Mouse (Mus musculus) embryonic facial prominence, embryonic 15.5 days (tissue): ENCODE results near the gene Slco3a1. TPM values are rescaled to one million over a fixed set of nuclear protein-coding genes. Genes with fewer than 3 reads are reported as not detected.

ENCODE experiments used
- ATAC-seq: fragments of 200-750 bp; cut with Nextera tagmentation; 2 replicates; pipeline ENCODE4 v1.8.0; 2017; ENCODE audit warnings: low read depth, moderate TSS enrichment; ENCODE audit not compliant: insufficient number of reproducible peaks, low FRiP score, low TSS enrichment
- H3K27ac ChIP-seq: fragments of 300-500 bp; sonication (generic); replicated peaks from 2 replicates; pipeline ENCODE4 v1.5.1; 2015; ENCODE audit warnings: mild to moderate bottlenecking, inconsistent platforms
- H3K27me3 ChIP-seq: fragments of 300-500 bp; sonication (generic); 2 replicates; pipeline ENCODE4 v1.6.1; 2015; ENCODE audit warnings: inconsistent platforms
- H3K36me3 ChIP-seq: fragments of 300-500 bp; sonication (generic); 2 replicates; pipeline ENCODE4 v1.6.1; 2015; ENCODE audit warnings: mild to moderate bottlenecking, inconsistent platforms
- H3K4me1 ChIP-seq: fragments of 300-500 bp; sonication (generic); 2 replicates; pipeline ENCODE4 v1.6.1; 2015; ENCODE audit warnings: inconsistent platforms
- H3K4me2 ChIP-seq: fragments of 300-500 bp; sonication (generic); replicated peaks from 2 replicates; pipeline ENCODE4 v1.6.1; 2015; ENCODE audit warnings: mild to moderate bottlenecking, inconsistent platforms
- H3K4me3 ChIP-seq: fragments of 300-500 bp; sonication (generic); replicated peaks from 2 replicates; pipeline ENCODE4 v1.5.1; 2015; ENCODE audit warnings: mild to moderate bottlenecking, inconsistent platforms
- H3K9ac ChIP-seq: fragments of 300-500 bp; sonication (generic); 2 replicates; pipeline ENCODE4 v1.6.1; 2015; ENCODE audit warnings: inconsistent platforms
- H3K9me3 ChIP-seq: fragments of 300-500 bp; sonication (generic); replicated peaks from 2 replicates; pipeline ENCODE4 v1.6.1; 2016; ENCODE audit warnings: inconsistent platforms
- WGBS: fragments of 180-500 bp; shearing (Covaris S2); methylation state at CpG from one replicate; pipeline ENCODE4 v1.1.7; 2015; 5-methylcytosine and 5-hydroxymethylcytosine counted together
- microRNA-seq: library from miRNA; unstranded; fragments of <30 nt; microRNA quantifications from one replicate; pipeline ENCODE4, GENCODE M21; 2016; ENCODE audit warnings: borderline number of aligned reads
- polyA plus RNA-seq: library from polyadenylated mRNA; unstranded; fragments of >200 nt; fragmentation: Nextera tagmentation; extraction: Ambion mirVana; gene quantifications from 2 replicates; pipeline ENCODE4 v1.2.1, GENCODE M21; 2015

Gene Slco3a1
- polyA plus RNA-seq, 1 experiment from 2014 or later: 20.5 TPM

DNA sequence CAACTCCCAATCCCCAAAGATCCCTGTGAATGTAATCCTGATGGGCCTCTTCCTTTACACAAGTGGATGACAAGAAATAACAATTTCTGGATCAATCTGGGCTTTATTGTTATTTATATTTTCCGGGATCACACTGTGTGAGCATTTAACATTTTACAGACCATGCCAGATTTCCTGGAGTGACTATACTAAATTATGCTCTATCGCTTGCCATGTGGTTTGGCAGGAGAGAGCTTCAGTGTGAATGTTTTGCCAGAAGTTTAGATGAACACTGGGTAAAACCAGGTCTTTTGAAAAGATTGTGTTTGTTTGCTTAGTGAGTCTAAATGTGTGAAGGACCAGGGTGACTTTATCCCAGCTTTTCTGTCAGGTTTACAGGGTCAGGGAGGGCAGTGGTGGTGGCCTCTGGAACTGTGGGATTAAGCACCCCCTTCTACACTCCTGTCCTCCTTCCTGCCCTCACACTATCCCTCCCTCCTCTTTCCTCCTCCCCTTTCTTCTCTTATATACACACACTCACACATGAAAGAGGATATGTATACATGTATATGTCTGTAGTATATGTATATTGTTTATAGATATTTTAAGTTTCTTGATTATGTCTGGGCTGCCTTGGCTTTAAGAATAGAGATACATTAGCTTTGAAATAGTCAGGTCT, 287.9 kb downstream of the Slco3a1 start:
- WGBS: 59% methylated on average over 2 of the region's 2 CpGs
- Histone ChIP-seq H3K4me1 (no peaks in the 10 kb centered on the region), H3K36me3 (no peaks in the 10 kb centered on the region), H3K4me3 (no peak overlapping the region), H3K27me3 (no peaks in the 10 kb centered on the region), H3K9me3 (no peaks in the 10 kb centered on the region), H3K9ac (no peak overlapping the region), H3K27ac (no peak overlapping the region), H3K4me2 (no peak overlapping the region)
- ATAC-seq: no peak

DNA sequence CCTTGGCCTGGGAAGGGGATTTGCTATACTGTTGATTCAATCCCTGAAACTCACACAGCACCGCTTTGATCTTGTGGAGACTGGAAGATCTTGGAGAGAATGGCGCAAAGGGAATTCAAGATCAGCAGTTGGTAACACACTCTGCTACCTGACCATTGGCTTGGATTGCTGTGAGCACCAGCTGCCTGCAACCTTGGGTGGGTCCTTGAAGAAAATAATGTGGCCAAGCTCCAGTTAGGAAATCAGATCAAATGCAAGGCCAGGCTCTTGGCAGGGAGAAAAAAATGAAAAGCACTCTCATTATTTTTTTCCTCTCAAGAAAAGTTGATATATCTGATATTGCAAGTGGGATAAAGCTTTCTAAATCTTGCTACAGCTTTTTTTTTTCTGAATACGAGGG, 298.3 kb downstream of the Slco3a1 start:
- no peaks in the 10 kb centered on the region for H3K9me3 ChIP-seq
- no peak for ATAC-seq
- 79% methylated on average over 3 of the region's 3 CpGs for WGBS

DNA sequence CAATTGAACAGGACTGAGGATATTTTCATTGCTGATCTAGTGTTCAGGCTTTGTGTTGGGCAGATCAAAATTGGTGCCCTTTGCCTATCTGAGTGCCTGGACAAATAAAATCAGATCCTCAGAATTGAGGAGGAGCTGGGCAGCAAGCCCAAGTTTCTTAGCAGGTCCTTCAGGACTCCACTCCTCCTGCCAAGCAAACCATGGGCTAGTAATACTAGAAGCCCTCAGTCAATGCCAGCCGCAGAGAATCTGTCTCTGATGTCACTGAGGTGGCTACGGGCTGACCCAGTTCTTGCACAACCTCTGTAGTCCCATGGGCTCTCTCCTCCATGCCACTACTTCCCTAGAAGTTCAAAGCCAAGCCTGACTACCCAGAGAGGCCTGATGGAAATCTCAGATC, 302.5 kb downstream of the Slco3a1 start:
- 78% methylated on average over 2 of the region's 2 CpGs for WGBS
- no peaks in the 10 kb centered on the region for H3K36me3 ChIP-seq
- H3K27ac ChIP-seq: no peak overlapping the region
- H3K9ac ChIP-seq: no peak overlapping the region
- H3K4me1 ChIP-seq: no peaks in the 10 kb centered on the region
- H3K4me2 ChIP-seq: no peak overlapping the region
- H3K9me3 ChIP-seq: no peaks in the 10 kb centered on the region
- no peak for ATAC-seq
- H3K27me3 ChIP-seq: no peaks in the 10 kb centered on the region
- no peak overlapping the region for H3K4me3 ChIP-seq

More for the DNA sequence above, 298.3 kb downstream of the Slco3a1 start:
- no peak overlapping the region for H3K4me3 ChIP-seq
- no peaks in the 10 kb centered on the region for H3K4me1 ChIP-seq
- H3K27me3 ChIP-seq: no peaks in the 10 kb centered on the region
- H3K36me3 ChIP-seq: no peaks in the 10 kb centered on the region
- no peak overlapping the region for H3K27ac ChIP-seq
- no peak overlapping the region for H3K9ac ChIP-seq
- H3K4me2 ChIP-seq: no peak overlapping the region

DNA sequence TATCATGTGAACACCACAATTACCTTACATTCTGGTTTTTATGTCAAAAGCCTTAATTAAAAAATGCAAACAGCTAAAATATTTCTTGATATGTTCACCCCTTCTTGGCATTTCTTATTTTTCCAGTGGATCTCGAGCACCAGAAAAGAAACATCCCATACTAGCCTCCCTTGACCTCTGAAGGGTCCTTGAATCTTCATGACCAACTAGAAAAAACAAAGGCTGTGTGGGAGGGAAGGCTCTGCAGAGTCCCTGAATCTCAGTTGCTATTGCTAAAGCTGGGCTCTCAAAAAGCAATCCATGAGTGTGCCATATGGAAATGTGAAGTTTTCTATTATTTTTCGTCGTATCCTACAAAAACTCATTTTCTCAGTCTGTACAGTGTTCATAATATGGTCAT, 313.3 kb downstream of the Slco3a1 start:
- no peaks in the 10 kb centered on the region for H3K27me3 ChIP-seq
- H3K4me2 ChIP-seq: no peak overlapping the region
- H3K4me1 ChIP-seq: no peaks in the 10 kb centered on the region
- no peak overlapping the region for H3K4me3 ChIP-seq
- no peaks in the 10 kb centered on the region for H3K9me3 ChIP-seq
- ATAC-seq: no peak
- H3K9ac ChIP-seq: no peak overlapping the region
- no peak overlapping the region for H3K27ac ChIP-seq
- WGBS: 86% methylated on average over 3 of the region's 3 CpGs
- H3K36me3 ChIP-seq: no peaks in the 10 kb centered on the region

DNA sequence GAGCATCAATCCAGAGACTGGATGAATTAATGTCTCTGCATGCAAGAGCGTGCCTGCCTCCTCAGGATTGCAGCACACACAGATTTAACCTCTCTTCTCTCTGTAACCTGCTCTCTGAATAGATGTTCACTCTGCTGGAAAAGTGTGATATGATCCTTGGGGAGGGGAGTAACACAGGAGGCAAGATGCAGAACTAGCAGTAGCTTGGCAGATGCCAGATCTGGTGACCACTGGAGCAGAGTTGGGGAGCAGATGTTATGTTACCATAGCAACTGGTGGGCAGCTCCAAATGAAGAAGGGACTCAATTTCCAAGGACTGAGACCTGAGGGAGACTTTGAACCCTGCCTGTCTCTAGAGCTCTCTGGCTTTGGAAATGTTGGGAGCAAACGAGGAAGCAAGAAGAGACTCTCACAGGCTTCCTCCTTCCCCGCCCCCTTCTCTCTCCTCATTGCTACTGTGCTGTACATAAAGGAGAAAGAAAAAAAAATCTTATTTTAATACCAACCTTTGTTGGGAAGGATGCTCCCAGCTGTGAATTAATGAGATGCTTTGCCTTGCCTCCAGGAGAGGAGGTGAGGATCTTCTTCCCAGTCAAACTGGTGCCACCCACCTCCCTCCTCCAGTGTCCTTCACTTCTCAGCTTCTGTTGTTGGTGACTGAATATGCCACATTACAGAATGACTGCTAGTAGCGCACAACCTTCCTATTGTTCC, 314.0 kb downstream of the Slco3a1 start:
- Histone ChIP-seq H3K27me3 (no peaks in the 10 kb centered on the region), H3K4me3 (no peak overlapping the region), H3K36me3 (no peaks in the 10 kb centered on the region), H3K27ac (no peak overlapping the region), H3K9me3 (no peaks in the 10 kb centered on the region), H3K9ac (no peak overlapping the region), H3K4me1 (no peaks in the 10 kb centered on the region), H3K4me2 (no peak overlapping the region)
- 55% methylated on average over 4 of the region's 4 CpGs for WGBS
- ATAC-seq: no peak

Small RNAs within 50 kb of the gene (microRNA-seq; reads per million reads assigned to microRNA genes)
- gene Gm27459: not detected
